Mouse (Mus musculus) heart, adult 11 months (tissue): Measurements from ENCODE around the gene Creb1.

Experiments
- DNase-seq: peaks from one replicate; pipeline ENCODE4 v3.0.0; 2022

Creb1 gene

GRCm38 (mm10) chr1:64532589-64533470, at the start of gene Creb1:
Gene Creb1, plus strand, starts transcription at chr1:64532645.
- DNase-seq: peak; percentile 100

- no peak for DNase-seq
Measured at GRCm38 (mm10) chr1:64488521-64489029, 43.9 kb upstream of the Creb1 start.

- DNase-seq: no peak
Measured at GRCm38 (mm10) chr1:64496803-64497202, 35.6 kb upstream of the Creb1 start.

- DNase-seq: no peak
Measured at GRCm38 (mm10) chr1:64501382-64502140, 30.9 kb upstream of the Creb1 start.

- peak; percentile 50 for DNase-seq
Measured at GRCm38 (mm10) chr1:64508479-64509096, 23.9 kb upstream of the Creb1 start.

- no peak for DNase-seq
Measured at GRCm38 (mm10) chr1:64509678-64510077, 22.8 kb upstream of the Creb1 start.

GRCm38 (mm10) chr1:64514184-64514583, 18.3 kb upstream of the Creb1 start:
- DNase-seq: no peak

- no peak for DNase-seq
Measured at GRCm38 (mm10) chr1:64516593-64516992, 15.9 kb upstream of the Creb1 start.

GRCm38 (mm10) chr1:64518480-64518879, 14.0 kb upstream of the Creb1 start:
- DNase-seq: no peak

- no peak for DNase-seq
Measured at GRCm38 (mm10) chr1:64519345-64519744, 13.1 kb upstream of the Creb1 start.

GRCm38 (mm10) chr1:64519901-64520300, 12.5 kb upstream of the Creb1 start:
- no peak for DNase-seq

GRCm38 (mm10) chr1:64521734-64522133, 10.7 kb upstream of the Creb1 start:
- DNase-seq: no peak

- peak; percentile 90 for DNase-seq
Measured at GRCm38 (mm10) chr1:64522637-64523036, 9.8 kb upstream of the Creb1 start.

- DNase-seq: no peak
Measured at GRCm38 (mm10) chr1:64523117-64523516, 9.3 kb upstream of the Creb1 start.

- DNase-seq: no peak
Measured at GRCm38 (mm10) chr1:64524661-64525060, 7.8 kb upstream of the Creb1 start.

GRCm38 (mm10) chr1:64527626-64528025, 4.8 kb upstream of the Creb1 start:
- no peak for DNase-seq

- no peak for DNase-seq
Measured at GRCm38 (mm10) chr1:64529781-64530315, 2.6 kb upstream of the Creb1 start.

GRCm38 (mm10) chr1:64531548-64531947, 897 bp upstream of the Creb1 start:
- peak; percentile 71 for DNase-seq

- DNase-seq: no peak
Measured at GRCm38 (mm10) chr1:64532067-64532523, 350 bp upstream of the Creb1 start.

GRCm38 (mm10) chr1:64533471-64534443, 1.3 kb downstream of the Creb1 start:
- no peak for DNase-seq

GRCm38 (mm10) chr1:64538837-64539367, 6.5 kb downstream of the Creb1 start:
- DNase-seq: no peak
